Mouse (Mus musculus) bone marrow macrophage, adult 2 months (primary cell): ENCODE data around the gene Traf3.

Experiments
- CTCF ChIP-seq: IDR thresholded peaks from 2 replicates; pipeline ENCODE4 v1.5.1; 2012; ENCODE audit warnings: low read depth, mild to moderate bottlenecking, low read length, moderate library complexity
- POLR2A ChIP-seq: IDR thresholded peaks from 2 replicates; pipeline ENCODE4 v1.6.1; 2012; ENCODE audit warnings: mild to moderate bottlenecking, low read depth, low read length, borderline replicate concordance

- TF ChIP-seq CTCF: no peak
- no peak for TF ChIP-seq POLR2A
These were observed 78.9 kb downstream of the Traf3 start for GRCm38 (mm10) chr12:111245070-111245469.
